Mouse (Mus musculus) liver, adult (tissue): ENCODE results near the gene Ccl6.

Experiments
- GATA4 ChIP-seq: IDR thresholded peaks from 2 replicates; pipeline ENCODE4 v1.6.1; 2014; ENCODE audit warnings: mild to moderate bottlenecking, low read length; ENCODE audit not compliant: insufficient replicate concordance

Ccl6 gene

DNA sequence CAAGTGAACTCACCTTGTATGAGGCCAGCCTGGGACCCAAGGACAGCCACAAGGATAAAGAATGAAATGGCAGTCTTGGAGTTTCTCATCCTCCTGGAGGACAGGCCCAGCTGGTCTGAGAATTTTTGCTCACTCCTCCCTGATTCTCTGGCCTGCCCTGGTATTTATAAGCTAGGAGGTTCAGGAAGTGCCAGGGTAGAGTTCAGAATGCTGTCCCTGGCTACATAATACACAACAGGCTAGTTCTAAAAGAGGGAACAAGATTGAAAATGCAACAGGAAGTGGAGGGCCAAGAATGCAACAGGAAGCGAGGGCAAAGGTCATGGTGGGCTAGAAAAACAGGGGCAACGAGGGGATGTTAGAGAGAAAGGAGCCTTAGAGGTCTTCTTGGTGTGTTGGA, at the start of gene Ccl6:
Gene Ccl6 (minus strand): TSS at position 235 of the 400 bp plus-strand sequence.
- no peak for TF ChIP-seq GATA4

DNA sequence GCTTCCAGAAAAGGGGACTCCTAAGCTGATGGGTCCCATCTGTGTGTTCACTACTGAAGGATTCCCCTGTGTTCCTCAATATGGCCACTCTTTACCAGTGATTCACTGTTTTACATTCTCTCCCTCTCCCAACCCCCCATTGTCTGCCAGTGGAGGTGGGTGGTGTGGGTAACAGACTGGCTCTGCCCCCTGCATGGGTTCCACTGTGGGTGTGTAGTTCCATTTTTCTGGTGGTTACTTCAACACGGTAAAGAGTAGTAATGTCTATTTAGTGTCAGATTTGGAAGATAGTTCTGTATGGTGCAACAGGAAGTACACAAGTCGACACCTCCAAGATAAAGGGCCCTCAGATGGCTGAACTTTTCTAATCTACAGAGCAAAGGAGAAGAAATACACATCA, 48.3 kb upstream of the Ccl6 start:
- TF ChIP-seq GATA4: no peak

DNA sequence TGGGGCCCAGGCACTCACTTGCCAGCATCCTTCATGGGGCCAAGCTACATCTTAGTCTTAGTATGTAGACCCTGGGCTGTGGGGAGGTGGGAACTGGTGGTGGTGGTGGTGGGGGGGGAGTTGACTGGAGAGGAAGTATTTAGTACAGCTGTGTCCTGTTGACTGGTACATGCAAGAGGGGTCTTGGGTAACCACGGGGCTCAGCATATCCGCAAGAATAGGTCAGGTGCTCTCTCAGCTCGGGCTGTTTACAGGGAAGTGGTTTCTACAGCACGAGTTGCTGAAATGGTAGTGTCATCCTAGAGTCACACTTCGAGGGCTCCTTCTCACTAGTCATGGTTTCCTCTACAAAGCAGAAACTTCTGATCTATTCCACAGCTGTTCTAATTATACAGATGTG, 47.3 kb upstream of the Ccl6 start:
- no peak for TF ChIP-seq GATA4

DNA sequence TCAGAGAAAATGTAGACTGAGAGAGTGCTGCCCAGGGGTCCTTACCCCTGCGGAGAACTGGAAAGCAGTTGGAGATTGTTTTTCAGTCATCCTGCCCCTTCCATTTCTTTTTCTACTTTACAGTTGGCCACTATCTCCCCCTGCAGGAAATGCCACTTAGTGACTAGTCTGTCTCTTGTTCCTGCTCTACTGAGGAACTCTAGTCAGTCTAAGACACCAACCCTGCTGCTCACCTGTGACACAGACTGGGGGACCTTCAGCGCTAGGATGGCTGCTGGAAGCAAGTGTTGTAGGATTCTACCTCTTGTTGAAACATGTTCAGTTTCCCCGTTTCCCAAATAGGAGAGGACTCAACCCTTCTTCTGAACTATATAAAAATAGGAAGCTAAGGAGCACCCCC, 46.6 kb upstream of the Ccl6 start:
- TF ChIP-seq GATA4: no peak

DNA sequence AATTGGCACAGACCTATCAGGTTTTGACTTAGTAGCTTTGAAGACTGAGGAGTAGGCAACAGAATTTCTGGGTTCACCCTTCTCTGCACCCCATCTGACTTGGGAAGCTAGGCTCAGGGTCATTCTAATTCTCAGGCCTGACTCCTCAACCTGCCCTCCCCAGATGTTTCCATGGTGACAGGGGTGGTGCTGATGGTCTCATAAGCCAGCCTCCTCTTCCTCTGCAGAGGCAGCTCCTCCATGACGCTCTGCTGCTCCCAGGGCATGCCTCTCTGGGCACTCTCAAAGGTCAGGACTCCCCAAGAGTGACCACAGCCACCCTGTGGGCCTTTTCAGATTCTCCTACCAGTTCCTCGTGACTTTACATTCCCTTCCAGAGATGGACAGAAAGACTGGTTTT, 46.0 kb upstream of the Ccl6 start:
- no peak for TF ChIP-seq GATA4

DNA sequence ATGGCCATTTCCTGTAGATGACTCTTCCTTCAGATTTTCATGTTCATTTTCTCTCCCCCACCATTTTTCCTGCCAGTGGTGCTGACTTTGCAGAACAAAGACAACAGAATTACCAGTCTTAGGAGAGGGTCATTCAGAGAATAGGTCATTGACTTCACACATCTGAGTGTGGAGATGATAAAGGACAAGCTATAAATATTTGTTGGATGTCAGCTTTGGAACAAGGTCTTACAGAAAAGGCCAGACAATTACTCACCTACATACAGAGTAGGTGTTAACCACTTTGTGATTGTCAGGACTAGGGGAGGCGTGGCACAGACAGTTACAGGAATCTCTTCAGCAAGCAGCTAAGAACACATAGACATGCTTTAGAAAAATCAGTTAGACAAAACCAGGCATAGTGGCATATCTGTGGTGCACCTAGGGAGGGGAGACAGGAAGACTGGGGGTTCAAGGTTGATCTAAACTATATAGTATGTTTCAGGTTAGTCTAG, 43.9 kb upstream of the Ccl6 start:
- TF ChIP-seq GATA4: no peak

DNA sequence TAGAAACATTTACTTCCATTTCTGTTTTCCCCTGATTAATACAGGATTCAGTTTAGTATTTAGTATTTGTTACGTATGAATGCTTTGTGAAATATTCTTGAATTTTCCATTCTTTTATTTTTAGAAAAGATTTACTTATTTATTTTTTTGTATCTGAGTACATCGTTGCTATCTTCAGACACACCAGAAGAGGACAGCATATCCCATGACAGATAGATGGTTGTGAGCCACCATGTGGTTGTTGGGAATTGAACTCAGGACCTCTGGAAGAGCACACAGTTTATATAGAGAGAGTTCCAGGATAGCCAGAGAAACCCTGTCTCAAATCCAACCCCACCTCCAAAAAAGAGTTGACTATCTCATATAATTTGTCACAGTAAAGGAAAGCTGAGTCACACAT, 42.0 kb upstream of the Ccl6 start:
- TF ChIP-seq GATA4: no peak

DNA sequence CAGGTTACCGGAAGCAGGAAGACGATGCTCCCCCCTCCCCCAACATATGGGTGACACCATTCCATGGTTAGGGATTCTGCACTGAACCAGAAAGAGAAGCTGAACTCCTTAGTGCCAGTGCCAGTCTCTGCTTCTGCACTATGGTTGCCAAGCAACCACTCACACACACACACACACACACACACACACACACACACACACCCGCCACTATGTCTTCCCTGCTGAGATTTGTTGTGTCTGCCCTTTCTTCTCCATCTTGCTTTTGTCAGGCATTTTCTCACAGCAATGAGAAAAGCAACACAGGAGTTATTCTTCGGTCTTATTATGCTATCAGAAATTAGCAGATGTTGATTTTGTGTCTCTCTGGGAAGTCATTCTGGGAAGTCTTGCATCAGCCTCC, 41.5 kb upstream of the Ccl6 start:
- no peak for TF ChIP-seq GATA4

DNA sequence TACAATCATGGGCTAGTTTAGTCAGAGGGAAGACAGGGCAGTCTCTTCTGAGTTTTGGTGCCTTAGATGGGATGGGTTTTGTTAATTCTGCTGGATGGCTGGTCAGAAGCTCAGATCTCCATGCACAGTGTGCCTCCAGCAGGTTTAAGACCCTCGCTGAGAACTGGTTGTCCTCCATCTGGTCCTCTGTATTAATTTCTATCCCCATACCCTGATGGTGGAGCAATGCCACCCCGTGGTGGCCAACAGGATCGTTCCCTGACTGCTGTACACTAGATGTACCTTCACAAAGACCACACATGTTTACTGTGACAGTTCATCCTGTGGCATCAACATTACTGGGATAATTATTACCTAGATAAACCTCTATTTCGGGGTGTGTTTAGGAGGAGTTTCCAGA, 39.9 kb upstream of the Ccl6 start:
- TF ChIP-seq GATA4: no peak

DNA sequence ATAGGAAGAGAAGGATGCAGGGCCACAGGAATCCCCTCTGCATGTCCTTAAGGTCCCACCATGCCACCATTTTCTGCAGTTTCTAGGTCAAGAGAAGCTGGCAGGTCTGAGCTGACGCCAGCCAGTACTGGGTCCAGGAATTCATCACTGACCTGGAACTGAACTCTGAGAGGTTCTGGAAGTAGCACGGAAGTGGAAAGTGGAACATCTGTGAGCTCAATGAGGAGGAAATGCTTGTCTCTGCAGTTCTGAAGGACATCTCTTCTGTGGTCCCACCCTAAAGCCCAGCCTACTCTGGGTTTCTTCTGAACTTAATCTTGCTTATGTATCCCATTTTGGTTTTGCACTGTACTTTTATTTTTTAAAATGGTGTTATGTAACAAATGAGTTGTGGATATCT, 38.2 kb upstream of the Ccl6 start:
- TF ChIP-seq GATA4: no peak

DNA sequence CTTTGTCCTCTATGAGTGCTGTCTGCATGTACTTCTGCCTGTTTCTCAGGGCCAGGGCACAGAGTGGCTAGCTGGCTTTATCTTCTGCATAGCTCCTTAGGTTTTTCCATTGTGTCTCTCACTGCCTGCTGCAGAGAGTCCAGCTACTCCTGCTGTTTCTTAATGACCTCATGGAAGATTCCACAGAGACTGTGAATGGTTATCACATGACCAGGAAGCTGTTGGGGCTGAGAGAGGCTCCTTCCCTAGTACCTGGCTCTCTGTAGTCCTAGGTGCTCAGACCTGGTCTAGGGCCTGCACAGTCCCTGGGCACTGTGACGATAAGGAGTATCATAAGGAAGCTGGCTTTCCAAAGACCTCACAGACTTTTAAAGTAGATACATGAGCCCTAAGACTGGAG, 37.7 kb upstream of the Ccl6 start:
- no peak for TF ChIP-seq GATA4

DNA sequence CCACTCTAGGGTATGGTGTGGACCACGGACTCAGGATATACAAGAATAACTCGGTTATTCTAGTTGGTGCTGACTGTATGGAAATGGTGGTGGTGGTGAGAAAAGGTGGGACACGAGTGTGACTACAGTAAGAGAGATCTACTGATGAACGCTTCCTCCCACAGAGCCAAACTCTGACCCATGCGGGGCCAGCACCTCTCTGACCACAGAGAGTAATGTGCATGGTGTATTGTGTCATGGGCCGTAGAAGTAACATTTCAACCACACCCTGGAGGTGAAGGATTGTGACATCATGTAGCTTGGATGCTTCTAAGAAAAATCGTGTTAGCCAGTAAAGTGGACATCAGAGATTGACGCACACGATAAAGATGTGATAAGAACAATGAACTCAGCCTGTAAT, 35.9 kb upstream of the Ccl6 start:
- TF ChIP-seq GATA4: no peak

DNA sequence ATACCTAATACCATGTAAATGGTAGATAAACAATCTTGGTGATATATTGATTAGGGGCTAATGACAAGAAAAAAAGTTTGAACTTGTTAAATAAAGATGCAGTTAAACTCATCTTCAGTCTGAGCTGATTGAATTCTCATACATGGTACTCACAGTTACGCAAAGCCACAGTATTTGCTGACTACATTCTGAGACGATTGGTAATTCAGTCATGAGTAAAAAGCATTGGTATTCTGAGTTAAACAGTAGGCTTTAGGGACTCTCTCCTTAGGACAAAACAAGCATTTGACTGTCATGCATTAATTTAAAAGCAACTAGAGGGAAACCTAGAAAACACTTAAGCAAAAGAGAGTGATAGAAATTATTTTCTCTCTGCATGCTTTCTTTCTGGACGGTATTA, 30.7 kb upstream of the Ccl6 start:
- no peak for TF ChIP-seq GATA4

DNA sequence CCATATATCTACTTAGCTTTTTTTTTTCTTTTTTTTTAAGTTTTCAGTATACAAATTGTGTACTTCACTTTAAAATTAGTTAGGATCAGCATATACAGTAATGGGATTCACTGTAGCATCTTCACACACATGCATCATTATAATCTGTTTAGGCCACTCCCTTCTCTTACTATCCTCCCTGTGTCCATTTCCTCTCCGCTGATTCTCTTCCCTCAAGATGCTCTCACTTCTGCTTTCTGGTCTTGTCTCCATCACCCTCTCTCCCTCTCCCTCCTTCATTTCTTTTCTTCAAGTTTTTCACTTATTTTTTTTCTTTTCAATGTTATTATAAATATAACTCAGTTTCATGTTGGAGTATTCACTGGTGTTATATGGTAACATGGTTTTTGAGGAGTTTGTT, 26.1 kb upstream of the Ccl6 start:
- no peak for TF ChIP-seq GATA4

DNA sequence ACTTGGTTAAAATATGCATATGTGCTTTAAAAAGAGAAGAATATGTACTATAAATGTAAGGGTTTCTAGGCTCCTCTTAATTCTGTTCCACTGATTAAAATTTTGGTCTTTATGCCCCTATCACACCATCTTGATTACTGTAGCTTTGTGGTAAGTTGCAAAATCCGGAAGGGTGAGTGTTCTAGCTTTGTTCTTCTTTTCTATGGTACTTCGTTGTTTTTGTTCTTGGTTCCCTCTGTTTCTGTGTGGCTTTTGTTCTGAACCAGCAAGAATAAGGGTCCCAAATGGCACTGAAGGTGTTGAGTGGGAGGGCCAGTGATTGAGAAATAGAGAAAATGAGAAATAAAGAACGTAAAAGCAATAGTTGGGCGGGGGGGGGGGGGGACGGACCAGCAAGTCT, 25.4 kb upstream of the Ccl6 start:
- TF ChIP-seq GATA4: no peak

DNA sequence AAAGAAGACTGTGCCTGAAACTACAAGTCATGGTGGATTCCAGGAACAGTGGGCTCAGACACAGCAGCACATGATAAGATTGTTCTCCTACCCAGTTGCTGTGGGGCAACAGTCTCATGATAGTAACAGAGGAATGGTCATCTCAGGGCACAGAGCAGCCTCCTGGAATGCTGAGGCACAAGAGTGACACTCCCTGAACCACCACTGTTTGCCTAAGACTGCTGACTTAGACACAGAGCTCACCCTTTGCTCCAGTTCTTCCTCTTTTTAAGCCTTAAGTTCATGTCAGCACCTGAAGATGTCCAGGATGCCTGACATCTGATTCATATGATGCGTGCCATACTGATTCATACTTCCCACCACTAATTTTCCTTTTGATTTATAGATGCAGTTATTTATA, 23.7 kb upstream of the Ccl6 start:
- no peak for TF ChIP-seq GATA4

DNA sequence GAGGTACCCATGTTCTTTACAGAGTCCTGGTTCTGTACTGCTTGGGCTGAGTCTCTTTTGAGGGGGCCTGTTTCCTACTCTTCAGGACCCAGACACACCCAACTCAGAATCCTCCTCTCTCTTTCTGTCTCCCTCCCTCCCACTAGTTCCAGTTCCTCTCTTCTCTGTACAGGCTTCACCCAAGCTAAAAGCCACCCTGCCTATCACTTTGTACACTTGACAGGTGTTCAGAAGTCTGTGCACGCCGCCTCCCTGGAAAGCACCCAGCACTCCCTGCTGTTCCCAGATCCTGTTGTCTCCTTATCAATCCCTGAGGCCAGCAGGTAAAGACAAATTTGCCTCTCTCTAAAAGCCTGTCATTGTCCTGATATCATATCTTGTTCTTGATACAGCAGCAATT, 18.0 kb upstream of the Ccl6 start:
- no peak for TF ChIP-seq GATA4

DNA sequence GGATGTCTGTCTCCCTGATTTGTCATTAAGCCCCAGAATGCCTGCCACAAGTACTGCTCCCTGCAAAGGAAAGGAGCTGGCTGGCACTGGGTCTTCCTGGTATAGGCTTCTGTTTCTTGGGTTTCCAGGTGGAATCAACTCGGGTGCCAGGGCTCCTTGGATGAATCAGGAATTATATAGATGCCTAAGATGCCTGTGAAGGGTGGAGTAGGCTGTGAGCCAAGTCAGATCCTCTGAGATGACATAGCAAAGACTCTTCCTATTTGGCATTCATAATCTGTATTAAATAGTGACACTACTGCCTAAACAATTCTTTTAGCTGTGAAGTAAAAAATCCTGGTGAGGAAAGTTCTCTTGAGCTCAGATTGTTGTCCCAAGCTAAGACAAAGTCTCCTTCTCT, 13.5 kb upstream of the Ccl6 start:
- no peak for TF ChIP-seq GATA4
